Mouse (Mus musculus): ENCODE measurements around the gene Hoxb3. TPM values are rescaled to one million over a fixed set of nuclear protein-coding genes. Genes with fewer than 3 reads are reported as not detected.

Hoxb3 gene
- polyA plus RNA-seq, 1 experiment from 2014 or later, result 1.3 TPM

- no peaks in the 10 kb centered on the region for H3K36me3 ChIP-seq (ENCODE audit: control insufficient read depth, insufficient read depth, low read length)
- H3K4me1 ChIP-seq (replicated peaks; ENCODE audit: control insufficient read depth, insufficient read depth, low read length), result no peaks in the 10 kb centered on the region; the same call in 1 of the 2 replicates
- no peak overlapping the region for H3K4me3 ChIP-seq (ENCODE audit: low read depth, low read length)
- ATAC-seq (replicated peaks; ENCODE audit: low FRiP score), result no peak
- H3K27me3 ChIP-seq (replicated peaks; ENCODE audit: control insufficient read depth, insufficient read depth, low read length), result peaks cover 99% of the 10 kb centered on the region
- WGBS, result 61% methylated on average over 6 of the region's 6 CpGs
- H3K9me3 ChIP-seq (ENCODE audit: control insufficient read depth, low read length), result no peaks in the 10 kb centered on the region
- DNase-seq (ENCODE audit: low spot score), result no peak
- H3K9ac ChIP-seq (ENCODE audit: low read depth, low read length), result no peak overlapping the region; the same call in 1 of the 2 replicates
- H3K27ac ChIP-seq (ENCODE audit: low read depth, low read length), result no peak overlapping the region
- no peak overlapping the region; the same call in 1 of the 2 replicates for H3K4me2 ChIP-seq
Observed at GRCm38 (mm10) chr11:96305505-96306182, 17.5 kb upstream of the Hoxb3 start.

GRCm38 (mm10) chr11:96306183-96306907, 16.8 kb upstream of the Hoxb3 start:
- Histone ChIP-seq H3K9ac (ENCODE audit: low read depth, low read length) (no peak overlapping the region; the same call in 1 of the 2 replicates), H3K9me3 (ENCODE audit: control insufficient read depth, low read length) (no peaks in the 10 kb centered on the region), H3K4me1 (replicated peaks; ENCODE audit: control insufficient read depth, insufficient read depth, low read length) (peaks cover 3% of the 10 kb centered on the region; the same call in 1 of the 2 replicates), H3K4me2 (peak overlapping the region; percentile 25), H3K4me3 (ENCODE audit: low read depth, low read length) (no peak overlapping the region), H3K27ac (ENCODE audit: low read depth, low read length) (no peak overlapping the region), H3K36me3 (ENCODE audit: control insufficient read depth, insufficient read depth, low read length) (no peaks in the 10 kb centered on the region), H3K27me3 (replicated peaks; ENCODE audit: control insufficient read depth, insufficient read depth, low read length) (peaks cover 99% of the 10 kb centered on the region)
- WGBS, result 26% methylated on average over 7 of the region's 7 CpGs
- no peak for ATAC-seq (replicated peaks; ENCODE audit: low FRiP score)
- no peak for DNase-seq (ENCODE audit: low spot score)

- ATAC-seq (replicated peaks; ENCODE audit: low FRiP score) (no peak), DNase-seq (ENCODE audit: low spot score) (no peak)
- Histone ChIP-seq H3K27ac (ENCODE audit: low read depth, low read length) (no peak overlapping the region), H3K4me1 (replicated peaks; ENCODE audit: control insufficient read depth, insufficient read depth, low read length) (peaks cover 6% of the 10 kb centered on the region), H3K4me2 (peak overlapping the region; percentile 25), H3K27me3 (replicated peaks; ENCODE audit: control insufficient read depth, insufficient read depth, low read length) (peaks cover 99% of the 10 kb centered on the region), H3K9me3 (ENCODE audit: control insufficient read depth, low read length) (no peaks in the 10 kb centered on the region), H3K9ac (ENCODE audit: low read depth, low read length) (no peak overlapping the region), H3K36me3 (ENCODE audit: control insufficient read depth, insufficient read depth, low read length) (no peaks in the 10 kb centered on the region), H3K4me3 (ENCODE audit: low read depth, low read length) (no peak overlapping the region)
- WGBS, result 21% methylated on average over 13 of the region's 13 CpGs
Observed at GRCm38 (mm10) chr11:96306908-96307269, 16.2 kb upstream of the Hoxb3 start.

- H3K4me3 ChIP-seq (ENCODE audit: low read depth, low read length), result 0 out of 2 replicates have a peak overlapping the region, but pooled peaks have one; percentile 15
- H3K27ac ChIP-seq (ENCODE audit: low read depth, low read length), result no peak overlapping the region
- H3K9me3 ChIP-seq (ENCODE audit: control insufficient read depth, low read length), result no peaks in the 10 kb centered on the region
- peaks cover 99% of the 10 kb centered on the region for H3K27me3 ChIP-seq (replicated peaks; ENCODE audit: control insufficient read depth, insufficient read depth, low read length)
- H3K4me1 ChIP-seq (replicated peaks; ENCODE audit: control insufficient read depth, insufficient read depth, low read length), result peaks cover 9% of the 10 kb centered on the region
- peak overlapping the region; percentile 25; the same call in 1 of the 2 replicates for H3K4me2 ChIP-seq
- 42% methylated on average over 4 of the region's 4 CpGs for WGBS
- H3K9ac ChIP-seq (ENCODE audit: low read depth, low read length), result no peak overlapping the region
- ATAC-seq (replicated peaks; ENCODE audit: low FRiP score), result no peak
- no peak for DNase-seq (ENCODE audit: low spot score)
- no peaks in the 10 kb centered on the region for H3K36me3 ChIP-seq (ENCODE audit: control insufficient read depth, insufficient read depth, low read length)
Observed at GRCm38 (mm10) chr11:96308763-96309162, 14.4 kb upstream of the Hoxb3 start.

GRCm38 (mm10) chr11:96309288-96309687, 13.8 kb upstream of the Hoxb3 start:
- Histone ChIP-seq H3K9me3 (ENCODE audit: control insufficient read depth, low read length) (no peaks in the 10 kb centered on the region), H3K4me3 (ENCODE audit: low read depth, low read length) (no peak overlapping the region), H3K4me2 (peak overlapping the region; percentile 6; the same call in 1 of the 2 replicates), H3K27ac (ENCODE audit: low read depth, low read length) (no peak overlapping the region), H3K9ac (ENCODE audit: low read depth, low read length) (no peak overlapping the region), H3K36me3 (ENCODE audit: control insufficient read depth, insufficient read depth, low read length) (no peaks in the 10 kb centered on the region), H3K4me1 (replicated peaks; ENCODE audit: control insufficient read depth, insufficient read depth, low read length) (peaks cover 15% of the 10 kb centered on the region), H3K27me3 (replicated peaks; ENCODE audit: control insufficient read depth, insufficient read depth, low read length) (peaks cover 99% of the 10 kb centered on the region)
- ATAC-seq (replicated peaks; ENCODE audit: low FRiP score), result no peak
- 29% methylated on average over 4 of the region's 4 CpGs for WGBS
- DNase-seq (ENCODE audit: low spot score), result no peak

- DNase-seq (ENCODE audit: low spot score), result no peak
- H3K4me1 ChIP-seq (replicated peaks; ENCODE audit: control insufficient read depth, insufficient read depth, low read length), result peaks cover 15% of the 10 kb centered on the region
- no peak overlapping the region for H3K4me3 ChIP-seq (ENCODE audit: low read depth, low read length)
- ATAC-seq (replicated peaks; ENCODE audit: low FRiP score), result no peak
- H3K27ac ChIP-seq (ENCODE audit: low read depth, low read length), result no peak overlapping the region
- no peaks in the 10 kb centered on the region for H3K9me3 ChIP-seq (ENCODE audit: control insufficient read depth, low read length)
- peak overlapping the region; percentile 63 for H3K4me2 ChIP-seq
- WGBS, result 23% methylated on average over 20 of the region's 20 CpGs
- no peaks in the 10 kb centered on the region for H3K36me3 ChIP-seq (ENCODE audit: control insufficient read depth, insufficient read depth, low read length)
- peaks cover 99% of the 10 kb centered on the region for H3K27me3 ChIP-seq (replicated peaks; ENCODE audit: control insufficient read depth, insufficient read depth, low read length)
- no peak overlapping the region for H3K9ac ChIP-seq (ENCODE audit: low read depth, low read length)
Observed at GRCm38 (mm10) chr11:96310183-96310938, 12.8 kb upstream of the Hoxb3 start.

GRCm38 (mm10) chr11:96311097-96311496, 12.0 kb upstream of the Hoxb3 start:
- peak overlapping the region; percentile 53; the same call in 1 of the 2 replicates for H3K27ac ChIP-seq (ENCODE audit: low read depth, low read length)
- H3K9me3 ChIP-seq (ENCODE audit: control insufficient read depth, low read length), result no peaks in the 10 kb centered on the region
- no peaks in the 10 kb centered on the region for H3K36me3 ChIP-seq (ENCODE audit: control insufficient read depth, insufficient read depth, low read length)
- no peak for DNase-seq (ENCODE audit: low spot score)
- peak overlapping the region; percentile 33 for H3K4me3 ChIP-seq (ENCODE audit: low read depth, low read length)
- peak overlapping the region; percentile 63 for H3K4me2 ChIP-seq
- 11% methylated on average over 6 of the region's 6 CpGs for WGBS
- peaks cover 99% of the 10 kb centered on the region for H3K27me3 ChIP-seq (replicated peaks; ENCODE audit: control insufficient read depth, insufficient read depth, low read length)
- no peak overlapping the region for H3K9ac ChIP-seq (ENCODE audit: low read depth, low read length)
- ATAC-seq (replicated peaks; ENCODE audit: low FRiP score), result no peak
- H3K4me1 ChIP-seq (replicated peaks; ENCODE audit: control insufficient read depth, insufficient read depth, low read length), result peaks cover 15% of the 10 kb centered on the region

GRCm38 (mm10) chr11:96311520-96312417, 11.4 kb upstream of the Hoxb3 start:
- H3K36me3 ChIP-seq (ENCODE audit: control insufficient read depth, insufficient read depth, low read length), result no peaks in the 10 kb centered on the region
- no peak for DNase-seq (ENCODE audit: low spot score)
- H3K9ac ChIP-seq (ENCODE audit: low read depth, low read length), result peak overlapping the region; percentile 52; the same call in 1 of the 2 replicates
- H3K27ac ChIP-seq (ENCODE audit: low read depth, low read length), result peak overlapping the region; percentile 53
- WGBS, result 3% methylated on average over 31 of the region's 31 CpGs
- peaks cover 99% of the 10 kb centered on the region for H3K27me3 ChIP-seq (replicated peaks; ENCODE audit: control insufficient read depth, insufficient read depth, low read length)
- peaks cover 15% of the 10 kb centered on the region for H3K4me1 ChIP-seq (replicated peaks; ENCODE audit: control insufficient read depth, insufficient read depth, low read length)
- H3K9me3 ChIP-seq (ENCODE audit: control insufficient read depth, low read length), result no peaks in the 10 kb centered on the region
- peak overlapping the region; percentile 33 for H3K4me3 ChIP-seq (ENCODE audit: low read depth, low read length)
- ATAC-seq (replicated peaks; ENCODE audit: low FRiP score), result no peak
- peak overlapping the region; percentile 63 for H3K4me2 ChIP-seq
